Mouse (Mus musculus) E14TG2a.4 (cell line): Measurements from ENCODE around the gene Ppp1r21.

ENCODE experiments used
- H3K27me3 ChIP-seq: 2 replicates; pipeline ENCODE4 v1.6.1; 2014; ENCODE audit warnings: low read length, control low read depth; ENCODE audit not compliant: insufficient read depth
- H3K36me3 ChIP-seq: 2 replicates; pipeline ENCODE4 v1.6.1; 2014; ENCODE audit warnings: low read length, control low read depth; ENCODE audit not compliant: insufficient read depth
- H3K4me1 ChIP-seq: replicated peaks from 2 replicates; pipeline ENCODE4 v1.6.1; 2014; ENCODE audit warnings: low read depth, low read length, control low read depth
- H3K4me3 ChIP-seq: replicated peaks from 2 replicates; pipeline ENCODE4 v1.5.1; 2014; ENCODE audit warnings: mild to moderate bottlenecking, low read length
- H3K9me3 ChIP-seq: 2 replicates; pipeline ENCODE4 v1.6.1; 2014; ENCODE audit warnings: low read length, control low read depth
- CTCF ChIP-seq: conservative IDR thresholded peaks from 2 replicates; pipeline ENCODE4 v1.5.1; 2014; ENCODE audit warnings: low read length
- NANOG ChIP-seq: IDR thresholded peaks from 2 replicates; pipeline ENCODE4 v1.6.1; 2014; ENCODE audit warnings: borderline replicate concordance, low read length, mixed read lengths
- POU5F1 ChIP-seq: IDR thresholded peaks from 2 replicates; pipeline ENCODE4 v1.6.1; 2014; ENCODE audit warnings: low read length, borderline replicate concordance

The Ppp1r21 gene

DNA sequence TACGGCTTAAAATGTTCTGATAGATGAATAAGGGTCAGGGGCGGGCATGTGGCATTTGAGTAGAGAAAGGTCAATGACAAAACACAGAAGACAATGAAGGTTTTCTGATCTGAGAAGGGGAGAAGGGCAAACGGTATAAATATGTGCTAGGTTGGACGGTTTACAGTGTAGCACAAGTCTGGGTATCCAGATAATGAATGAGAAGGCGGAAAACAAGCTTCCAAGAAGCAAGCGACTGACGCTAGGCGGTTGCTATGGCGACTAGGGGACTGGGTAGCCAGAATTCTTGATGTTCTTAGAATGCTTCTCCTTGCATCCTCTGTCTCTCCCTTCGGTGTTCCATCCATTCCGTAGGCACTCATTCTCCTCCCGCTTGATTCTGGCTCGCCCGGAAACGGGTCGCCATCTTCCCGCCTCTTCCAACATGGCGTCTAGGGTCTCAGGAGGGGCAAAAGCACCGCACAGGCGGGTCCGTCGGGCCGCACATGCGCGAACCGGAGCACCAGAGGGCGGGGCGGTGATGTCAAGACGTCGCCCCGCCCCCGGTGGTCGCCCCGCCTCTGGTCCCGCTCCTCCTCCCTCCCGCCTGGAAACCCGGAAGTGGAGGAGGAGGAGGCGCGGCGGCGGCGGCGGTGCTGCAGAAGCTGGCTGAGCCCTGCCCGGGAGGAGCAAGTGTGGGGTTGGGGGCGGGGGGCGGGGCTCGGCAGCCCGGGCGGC is at the start of gene Ppp1r21:
Gene Ppp1r21, plus strand, starts transcription at position 600 of the 717 bp plus-strand sequence.
- TF ChIP-seq POU5F1 (no peak), CTCF (no peak), NANOG (no peak)

DNA sequence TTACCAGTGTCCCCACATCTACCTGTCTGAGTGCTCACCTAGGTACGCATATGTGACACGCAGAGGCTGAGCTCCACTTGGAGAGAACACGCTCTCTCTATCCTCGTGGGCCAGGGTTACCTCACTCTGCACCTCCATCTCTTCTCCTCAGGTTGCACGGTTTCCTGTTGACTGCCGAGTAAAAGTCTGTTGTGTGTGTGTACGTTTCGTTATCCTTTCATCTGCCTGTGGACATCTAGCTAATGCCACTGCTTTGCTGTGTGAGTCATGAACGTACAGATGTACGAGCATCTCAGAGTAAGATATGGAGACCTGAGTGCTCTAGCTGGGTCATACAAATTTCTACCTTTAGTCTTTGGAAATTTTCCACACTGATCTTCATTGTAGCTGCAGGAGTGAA is 49.5 kb upstream of the Ppp1r21 start:
- no peak overlapping the region for H3K4me3 ChIP-seq
- TF ChIP-seq POU5F1 (no peak), NANOG (no peak)
- no peaks in the 10 kb centered on the region for H3K9me3 ChIP-seq
- H3K36me3 ChIP-seq, result peaks cover 40% of the 10 kb centered on the region
- peaks cover 34% of the 10 kb centered on the region for H3K4me1 ChIP-seq
- no peaks in the 10 kb centered on the region for H3K27me3 ChIP-seq

More for the DNA sequence above, at the start of gene Ppp1r21:
- H3K36me3 ChIP-seq, result no peaks in the 10 kb centered on the region
- H3K9me3 ChIP-seq, result no peaks in the 10 kb centered on the region
- peaks cover 21% of the 10 kb centered on the region for H3K4me1 ChIP-seq
- H3K4me3 ChIP-seq, result peak within 1 kb of the TSS; percentile 84
- no peaks in the 10 kb centered on the region for H3K27me3 ChIP-seq

DNA sequence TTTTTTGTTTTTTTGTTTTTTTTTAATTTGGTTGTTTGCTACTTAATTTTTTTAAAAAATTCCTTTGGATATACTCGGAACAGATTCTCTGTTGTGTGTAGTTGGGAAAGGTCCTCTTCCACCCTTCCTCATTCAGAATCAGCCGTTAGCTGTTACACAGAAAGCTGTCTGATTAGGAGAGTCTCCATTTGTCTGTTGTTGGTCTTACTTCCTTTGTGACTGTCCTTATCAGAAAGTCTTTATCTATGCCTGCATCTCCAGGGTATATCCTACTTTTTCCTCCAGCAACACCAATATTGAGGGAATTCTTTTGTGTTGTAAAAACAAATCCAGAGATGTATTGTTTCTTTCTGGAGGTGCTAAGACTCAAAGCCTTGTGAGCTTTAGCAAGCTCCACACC is 48.9 kb upstream of the Ppp1r21 start:
- Histone ChIP-seq H3K27me3 (no peaks in the 10 kb centered on the region), H3K4me1 (peaks cover 40% of the 10 kb centered on the region), H3K36me3 (peaks cover 35% of the 10 kb centered on the region), H3K9me3 (no peaks in the 10 kb centered on the region), H3K4me3 (no peak overlapping the region)
- TF ChIP-seq POU5F1 (no peak), NANOG (no peak), CTCF (no peak)

DNA sequence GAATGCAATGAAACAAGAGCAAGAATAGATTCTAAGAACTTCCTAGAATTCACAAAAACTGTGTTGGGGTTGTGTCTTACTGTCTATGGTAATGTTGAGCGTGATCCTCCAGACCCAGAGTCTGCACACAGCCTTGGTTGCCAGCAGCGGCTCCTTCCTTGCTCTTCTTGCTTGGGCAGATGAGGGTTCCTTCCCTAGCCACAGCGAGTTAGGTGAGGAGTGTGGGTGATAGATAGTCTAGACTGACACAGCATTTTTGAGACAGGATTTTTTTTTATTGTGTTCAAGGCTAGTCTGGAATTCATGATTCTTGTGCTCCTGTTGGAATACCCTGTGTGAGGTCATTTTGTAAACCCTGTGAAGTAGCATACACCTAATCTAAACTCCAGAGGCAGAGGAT is 48.3 kb upstream of the Ppp1r21 start:
- Histone ChIP-seq H3K27me3 (no peaks in the 10 kb centered on the region), H3K4me3 (no peak overlapping the region), H3K4me1 (peaks cover 42% of the 10 kb centered on the region), H3K9me3 (no peaks in the 10 kb centered on the region), H3K36me3 (peaks cover 35% of the 10 kb centered on the region)
- no peak for TF ChIP-seq CTCF
- no peak for TF ChIP-seq NANOG

DNA sequence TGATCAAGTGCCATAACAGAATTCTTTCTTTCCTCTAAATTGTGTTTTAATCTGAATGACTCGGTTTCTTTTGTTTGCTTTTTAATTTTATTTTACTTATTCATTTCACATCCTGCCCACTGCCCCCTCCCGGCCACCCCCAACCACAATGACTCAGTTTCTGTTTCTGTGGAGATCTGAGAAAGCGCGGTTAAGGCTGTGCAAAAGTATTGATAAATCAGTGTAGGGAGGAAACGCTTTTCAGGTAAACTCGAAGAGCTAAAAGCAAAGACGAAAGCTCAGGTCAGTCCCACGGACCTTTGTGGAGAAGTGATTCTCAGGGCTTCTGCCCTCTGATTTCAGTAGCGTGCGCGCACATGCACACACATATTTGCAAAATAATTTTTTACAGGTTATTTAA is 45.4 kb upstream of the Ppp1r21 start:
- H3K27me3 ChIP-seq, result no peaks in the 10 kb centered on the region
- H3K4me3 ChIP-seq, result no peak overlapping the region
- TF ChIP-seq CTCF (no peak), POU5F1 (no peak), NANOG (no peak)
- H3K9me3 ChIP-seq, result no peaks in the 10 kb centered on the region
- peaks cover 44% of the 10 kb centered on the region for H3K36me3 ChIP-seq
- H3K4me1 ChIP-seq, result peaks cover 42% of the 10 kb centered on the region

DNA sequence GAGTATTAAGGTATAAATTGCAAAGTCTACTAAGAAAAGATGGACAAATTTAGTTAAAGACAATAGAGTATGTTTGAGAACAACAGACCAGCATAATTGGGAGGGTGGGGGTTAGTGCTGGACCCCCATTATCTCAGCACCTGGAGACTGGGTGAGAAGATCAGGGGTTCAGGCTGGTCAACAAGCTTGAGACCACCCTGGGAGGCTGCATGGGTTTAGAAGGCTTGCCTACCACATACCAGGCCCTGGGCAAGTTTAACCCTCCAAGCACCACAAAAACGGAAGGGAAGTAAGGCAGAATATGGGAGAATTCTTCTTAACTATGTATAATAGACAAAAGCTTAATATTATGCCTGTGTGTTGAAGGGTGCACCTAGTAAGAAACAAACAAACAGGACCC is 45.0 kb upstream of the Ppp1r21 start:
- Histone ChIP-seq H3K27me3 (no peaks in the 10 kb centered on the region), H3K36me3 (peaks cover 40% of the 10 kb centered on the region), H3K4me1 (peaks cover 39% of the 10 kb centered on the region), H3K9me3 (no peaks in the 10 kb centered on the region), H3K4me3 (no peak overlapping the region)
- TF ChIP-seq NANOG (no peak), POU5F1 (no peak), CTCF (no peak)

DNA sequence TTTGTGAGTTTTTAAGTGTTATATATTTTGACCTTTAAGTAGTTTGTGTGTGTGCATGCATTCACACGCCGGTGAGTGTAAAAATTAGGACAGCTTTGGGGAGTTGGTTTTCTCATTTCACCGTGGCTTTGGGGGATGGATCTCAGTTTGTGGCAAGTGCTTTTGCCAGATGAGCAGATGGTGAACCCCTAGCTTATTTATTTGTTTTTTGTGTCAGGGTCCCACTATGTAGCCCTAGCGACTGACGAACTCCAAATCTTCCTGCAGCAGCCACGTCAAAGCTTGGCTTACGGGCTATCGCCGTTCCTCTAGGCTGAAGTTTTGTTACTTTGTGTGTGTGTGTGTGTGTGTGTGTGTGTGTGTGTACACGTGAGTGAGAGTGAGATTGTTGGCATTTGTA is 39.4 kb upstream of the Ppp1r21 start:
- TF ChIP-seq NANOG, result no peak
- TF ChIP-seq CTCF, result no peak
- no peak for TF ChIP-seq POU5F1
- H3K9me3 ChIP-seq, result no peaks in the 10 kb centered on the region
- H3K4me1 ChIP-seq, result peaks cover 30% of the 10 kb centered on the region

DNA sequence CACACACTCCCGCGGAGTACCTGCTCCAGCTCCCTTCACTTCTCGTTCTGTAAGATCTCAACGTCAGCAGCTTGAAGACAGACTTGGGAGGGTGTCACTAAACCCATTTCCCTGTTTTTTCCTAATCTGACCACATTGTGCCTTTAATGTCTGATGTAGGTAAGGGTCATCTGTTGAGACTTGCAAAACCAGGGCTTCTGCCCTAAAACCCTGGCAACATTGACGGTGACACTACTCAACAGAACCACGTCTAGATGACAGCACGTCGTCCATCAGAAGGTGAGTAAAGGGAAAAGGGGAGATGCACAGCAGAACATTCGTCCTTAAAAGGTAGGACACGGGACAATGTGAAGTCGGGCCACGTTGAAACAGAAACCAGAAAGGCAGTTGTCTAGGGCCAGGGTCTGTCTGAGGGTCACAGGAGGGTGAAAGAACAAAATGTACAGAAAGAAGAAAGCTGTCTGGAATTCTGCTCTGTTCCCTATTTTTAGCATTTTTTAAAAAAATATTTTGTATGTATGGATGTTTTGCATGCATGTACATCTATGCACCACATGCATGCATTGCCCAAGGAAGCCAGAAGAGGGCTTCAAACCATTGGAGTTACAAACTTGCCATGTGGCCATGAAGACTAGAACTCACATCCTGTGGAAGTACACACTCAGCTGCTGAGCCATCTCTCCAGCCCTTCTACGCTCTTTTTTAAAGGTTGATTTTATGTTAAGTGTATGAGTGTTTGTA is 38.4 kb upstream of the Ppp1r21 start:
- Histone ChIP-seq H3K4me1 (peaks cover 24% of the 10 kb centered on the region), H3K4me3 (no peak overlapping the region), H3K9me3 (no peaks in the 10 kb centered on the region), H3K27me3 (no peaks in the 10 kb centered on the region), H3K36me3 (peaks cover 71% of the 10 kb centered on the region)
- TF ChIP-seq CTCF (no peak), NANOG (no peak)

More for the DNA sequence above, 39.4 kb upstream of the Ppp1r21 start:
- Histone ChIP-seq H3K27me3 (no peaks in the 10 kb centered on the region), H3K36me3 (peaks cover 72% of the 10 kb centered on the region), H3K4me3 (no peak overlapping the region)
